Mouse (Mus musculus) adrenal gland, adult 2 months (tissue): Measurements from ENCODE around the gene Ntn4. TPM values are rescaled to one million over a fixed set of nuclear protein-coding genes. Genes with fewer than 3 reads are reported as not detected.
A peak's percentile ranks its signal among the peaks of the same experiment; 100 is the strongest.

ENCODE experiments used
- DNase-seq: peaks from one replicate; pipeline ENCODE4 v3.0.0; 2021
- long read RNA-seq: library from polyadenylated mRNA; stranded (forward); transcript quantifications from one replicate; pipeline ENCODE4 v2.0.0, GENCODE M21; 2021
- polyA plus RNA-seq: library from polyadenylated mRNA; depleted of rRNA; stranded (reverse); fragments of >200 nt; gene quantifications from 2 replicates; pipeline ENCODE4 v1.2.3, GENCODE M21; 2012; rRNA removed
- total RNA-seq, 2 experiments: library from RNA; stranded (reverse); gene quantifications; 2 replicates each; pipeline ENCODE4 v1.2.3; 2021

Ntn4 gene
- total RNA-seq (10 to 100 TPM; 14.6 to 26.8 TPM), polyA plus RNA-seq (11.0 and 12.5 TPM in 2 replicates)
- long read RNA-seq, transcript Ntn4-201 (10 exons, 3,646 nt) = major isoform, 58 of 63 reads
- long read RNA-seq, partial matches to known transcripts = 1 of 63 reads
- long read RNA-seq, other reads (novel, unspliced or antisense) = 4 of 63 reads

- DNase-seq = no peak
Observed at GRCm38 (mm10) chr10:93640521-93640952, at the start of gene Ntn4. Gene Ntn4 (plus strand): TSS chr10:93640681.

GRCm38 (mm10) chr10:93592456-93592855 is 48.0 kb upstream of the Ntn4 start:
- DNase-seq = peak; percentile 28

GRCm38 (mm10) chr10:93594022-93594482 is 46.4 kb upstream of the Ntn4 start:
- peak; percentile 83 for DNase-seq

- peak; percentile 66 for DNase-seq
Observed at GRCm38 (mm10) chr10:93595831-93596230, 44.6 kb upstream of the Ntn4 start.

- DNase-seq = no peak
Observed at GRCm38 (mm10) chr10:93596641-93597040, 43.8 kb upstream of the Ntn4 start.

GRCm38 (mm10) chr10:93602309-93602708 is 38.2 kb upstream of the Ntn4 start:
- no peak for DNase-seq

GRCm38 (mm10) chr10:93603256-93603655 is 37.2 kb upstream of the Ntn4 start:
- DNase-seq = no peak

GRCm38 (mm10) chr10:93606326-93606725 is 34.2 kb upstream of the Ntn4 start:
- no peak for DNase-seq

GRCm38 (mm10) chr10:93608051-93608450 is 32.4 kb upstream of the Ntn4 start:
- DNase-seq = no peak

GRCm38 (mm10) chr10:93609236-93609635 is 31.2 kb upstream of the Ntn4 start:
- no peak for DNase-seq

GRCm38 (mm10) chr10:93610896-93611295 is 29.6 kb upstream of the Ntn4 start:
- no peak for DNase-seq

GRCm38 (mm10) chr10:93611419-93612007 is 29.0 kb upstream of the Ntn4 start:
- DNase-seq = peak; percentile 25

- DNase-seq = no peak
Observed at GRCm38 (mm10) chr10:93614850-93615249, 25.6 kb upstream of the Ntn4 start.

GRCm38 (mm10) chr10:93620438-93621179 is 19.9 kb upstream of the Ntn4 start:
- peak; percentile 12 for DNase-seq

GRCm38 (mm10) chr10:93623725-93624124 is 16.8 kb upstream of the Ntn4 start:
- DNase-seq = no peak

GRCm38 (mm10) chr10:93624151-93624550 is 16.3 kb upstream of the Ntn4 start:
- no peak for DNase-seq

- no peak for DNase-seq
Observed at GRCm38 (mm10) chr10:93630310-93630709, 10.2 kb upstream of the Ntn4 start.

GRCm38 (mm10) chr10:93632086-93632485 is 8.4 kb upstream of the Ntn4 start:
- no peak for DNase-seq

- no peak for DNase-seq
Observed at GRCm38 (mm10) chr10:93633563-93633962, 6.9 kb upstream of the Ntn4 start.

GRCm38 (mm10) chr10:93633971-93634370 is 6.5 kb upstream of the Ntn4 start:
- no peak for DNase-seq

- no peak for DNase-seq
Observed at GRCm38 (mm10) chr10:93635941-93636340, 4.5 kb upstream of the Ntn4 start.

- DNase-seq = peak; percentile 70
Observed at GRCm38 (mm10) chr10:93640953-93641820, 706 bp downstream of the Ntn4 start.
